Mouse (Mus musculus) liver, embryonic 12.5 days (tissue): ENCODE measurements around the gene Arl3. TPM values are rescaled to one million over a fixed set of nuclear protein-coding genes. Genes with fewer than 3 reads are reported as not detected.

Experiments used
- ATAC-seq: fragments of 200-750 bp; cut with Nextera tagmentation; 2 replicates; pipeline ENCODE4 v1.8.0; 2017; ENCODE audit warnings: moderate number of reproducible peaks, mild to moderate bottlenecking, moderate library complexity
- H3K27ac ChIP-seq: fragments of 300-500 bp; sonication (generic); 2 replicates; pipeline ENCODE4 v1.5.1; 2016; ENCODE audit warnings: mild to moderate bottlenecking
- H3K27me3 ChIP-seq: fragments of 300-500 bp; sonication (generic); replicated peaks from 2 replicates; pipeline ENCODE4 v1.6.1; 2016; ENCODE audit warnings: mild to moderate bottlenecking, moderate library complexity
- H3K36me3 ChIP-seq: fragments of 300-500 bp; sonication (generic); 2 replicates; pipeline ENCODE4 v1.6.1; 2016; ENCODE audit warnings: mild to moderate bottlenecking, moderate library complexity
- H3K4me1 ChIP-seq: fragments of 300-500 bp; sonication (generic); 2 replicates; pipeline ENCODE4 v1.6.1; 2016
- H3K4me2 ChIP-seq: fragments of 300-500 bp; sonication (generic); 2 replicates; pipeline ENCODE4 v1.6.1; 2016; ENCODE audit warnings: mild to moderate bottlenecking, moderate library complexity
- H3K4me3 ChIP-seq: fragments of 300-500 bp; sonication (generic); 2 replicates; pipeline ENCODE4 v1.5.1; 2016; ENCODE audit warnings: mild to moderate bottlenecking, moderate library complexity
- H3K9ac ChIP-seq: fragments of 300-500 bp; sonication (generic); 2 replicates; pipeline ENCODE4 v1.6.1; 2016; ENCODE audit warnings: mild to moderate bottlenecking, moderate library complexity
- H3K9me3 ChIP-seq: fragments of 300-500 bp; sonication (generic); replicated peaks from 2 replicates; pipeline ENCODE4 v1.6.1; 2016; ENCODE audit warnings: mild to moderate bottlenecking, moderate library complexity
- WGBS: fragments of 180-500 bp; shearing (Covaris S2); methylation state at CpG from one replicate; pipeline ENCODE4 v1.1.7; 2016; ENCODE audit not compliant: insufficient replicate concordance; 5-methylcytosine and 5-hydroxymethylcytosine counted together
- polyA plus RNA-seq: library from polyadenylated mRNA; unstranded; fragments of >200 nt; fragmentation: Nextera tagmentation; extraction: Ambion mirVana; gene quantifications from 2 replicates; pipeline ENCODE4 v1.2.1, GENCODE M21; 2016

Arl3 gene
- polyA plus RNA-seq, result 37.2 and 38.4 TPM in 2 replicates

- H3K36me3 ChIP-seq, result no peaks in the 10 kb centered on the region
- peak within 1 kb of the TSS; percentile 79 for H3K27ac ChIP-seq
- peak within 1 kb of the TSS; percentile 94 for H3K4me2 ChIP-seq
- peak; percentile 95 for ATAC-seq
- H3K4me3 ChIP-seq, result peak within 1 kb of the TSS; percentile 78
- 1% methylated on average over 64 of the region's 67 CpGs for WGBS
- H3K9ac ChIP-seq, result peak within 1 kb of the TSS; percentile 77
- peaks cover 39% of the 10 kb centered on the region for H3K4me1 ChIP-seq
- H3K9me3 ChIP-seq, result no peaks in the 10 kb centered on the region
- no peaks in the 10 kb centered on the region for H3K27me3 ChIP-seq
These were observed at the start of gene Arl3, which contains the start of gene Sfxn2 for GRCm38 (mm10) chr19:46572951-46573937. Arl3 (minus strand) TSS chr19:46573198. Sfxn2 (plus strand) TSS chr19:46573365.

GRCm38 (mm10) chr19:46622659-46623193 lies 49.7 kb upstream of the Arl3 start:
- no peaks in the 10 kb centered on the region for H3K9me3 ChIP-seq
- H3K36me3 ChIP-seq, result peaks cover 23% of the 10 kb centered on the region
- H3K9ac ChIP-seq, result no peak overlapping the region
- peak overlapping the region; percentile 53 for H3K4me2 ChIP-seq
- ATAC-seq, result no peak
- H3K27ac ChIP-seq, result peak overlapping the region; percentile 17
- peaks cover 64% of the 10 kb centered on the region for H3K4me1 ChIP-seq
- H3K27me3 ChIP-seq, result no peaks in the 10 kb centered on the region
- 37% methylated on average over 12 of the region's 12 CpGs for WGBS
- no peak overlapping the region for H3K4me3 ChIP-seq

GRCm38 (mm10) chr19:46621236-46622183 lies 48.5 kb upstream of the Arl3 start:
- peaks cover 76% of the 10 kb centered on the region for H3K4me1 ChIP-seq
- H3K4me2 ChIP-seq, result no peak overlapping the region
- no peak for ATAC-seq
- H3K36me3 ChIP-seq, result peaks cover 23% of the 10 kb centered on the region
- no peak overlapping the region for H3K9ac ChIP-seq
- no peak overlapping the region for H3K27ac ChIP-seq
- no peaks in the 10 kb centered on the region for H3K27me3 ChIP-seq
- H3K9me3 ChIP-seq, result no peaks in the 10 kb centered on the region
- 75% methylated on average over 19 of the region's 19 CpGs for WGBS
- no peak overlapping the region for H3K4me3 ChIP-seq

- H3K9ac ChIP-seq, result no peak overlapping the region
- H3K4me2 ChIP-seq, result no peak overlapping the region
- H3K27me3 ChIP-seq, result no peaks in the 10 kb centered on the region
- peaks cover 82% of the 10 kb centered on the region for H3K4me1 ChIP-seq
- WGBS, result 79% methylated on average over 14 of the region's 14 CpGs
- no peak overlapping the region for H3K27ac ChIP-seq
- H3K4me3 ChIP-seq, result no peak overlapping the region
- ATAC-seq, result no peak
- H3K36me3 ChIP-seq, result peaks cover 25% of the 10 kb centered on the region
- H3K9me3 ChIP-seq, result no peaks in the 10 kb centered on the region
These were observed 47.2 kb upstream of the Arl3 start for GRCm38 (mm10) chr19:46620016-46620808.

GRCm38 (mm10) chr19:46619518-46619917 lies 46.5 kb upstream of the Arl3 start:
- Histone ChIP-seq H3K9ac (no peak overlapping the region), H3K27me3 (no peaks in the 10 kb centered on the region), H3K4me3 (no peak overlapping the region), H3K36me3 (peaks cover 18% of the 10 kb centered on the region), H3K4me2 (no peak overlapping the region), H3K4me1 (peaks cover 81% of the 10 kb centered on the region), H3K9me3 (no peaks in the 10 kb centered on the region), H3K27ac (no peak overlapping the region)
- 87% methylated on average over 6 of the region's 6 CpGs for WGBS
- no peak for ATAC-seq

- H3K36me3 ChIP-seq, result peaks cover 21% of the 10 kb centered on the region
- H3K4me3 ChIP-seq, result no peak overlapping the region
- no peak for ATAC-seq
- H3K27me3 ChIP-seq, result no peaks in the 10 kb centered on the region
- no peak overlapping the region for H3K4me2 ChIP-seq
- H3K4me1 ChIP-seq, result peaks cover 81% of the 10 kb centered on the region
- H3K9me3 ChIP-seq, result no peaks in the 10 kb centered on the region
- no peak overlapping the region for H3K9ac ChIP-seq
- WGBS, result 64% methylated on average over 19 of the region's 19 CpGs
- no peak overlapping the region for H3K27ac ChIP-seq
These were observed 46.0 kb upstream of the Arl3 start for GRCm38 (mm10) chr19:46619001-46619400.

GRCm38 (mm10) chr19:46618322-46618721 lies 45.3 kb upstream of the Arl3 start:
- H3K9ac ChIP-seq, result no peak overlapping the region
- H3K27me3 ChIP-seq, result no peaks in the 10 kb centered on the region
- no peaks in the 10 kb centered on the region for H3K9me3 ChIP-seq
- peaks cover 28% of the 10 kb centered on the region for H3K36me3 ChIP-seq
- no peak overlapping the region for H3K27ac ChIP-seq
- no peak for ATAC-seq
- WGBS, result 51% methylated on average over 9 of the region's 9 CpGs
- peaks cover 81% of the 10 kb centered on the region for H3K4me1 ChIP-seq
- H3K4me2 ChIP-seq, result no peak overlapping the region
- no peak overlapping the region for H3K4me3 ChIP-seq

- Histone ChIP-seq H3K9ac (no peak overlapping the region), H3K36me3 (peaks cover 35% of the 10 kb centered on the region), H3K27me3 (no peaks in the 10 kb centered on the region), H3K27ac (no peak overlapping the region), H3K9me3 (no peaks in the 10 kb centered on the region), H3K4me1 (peaks cover 78% of the 10 kb centered on the region), H3K4me3 (no peak overlapping the region), H3K4me2 (no peak overlapping the region)
- ATAC-seq, result no peak
- WGBS, result 78% methylated on average over 8 of the region's 8 CpGs
These were observed 44.4 kb upstream of the Arl3 start for GRCm38 (mm10) chr19:46617361-46617760.

GRCm38 (mm10) chr19:46616378-46616777 lies 43.4 kb upstream of the Arl3 start:
- H3K4me3 ChIP-seq, result no peak overlapping the region
- H3K4me1 ChIP-seq, result peaks cover 73% of the 10 kb centered on the region
- peaks cover 39% of the 10 kb centered on the region for H3K36me3 ChIP-seq
- H3K27me3 ChIP-seq, result no peaks in the 10 kb centered on the region
- no peak overlapping the region for H3K27ac ChIP-seq
- ATAC-seq, result no peak
- no peak overlapping the region for H3K9ac ChIP-seq
- WGBS, result 71% methylated on average over 11 of the region's 11 CpGs
- no peak overlapping the region for H3K4me2 ChIP-seq
- no peaks in the 10 kb centered on the region for H3K9me3 ChIP-seq

GRCm38 (mm10) chr19:46608158-46608557 lies 35.2 kb upstream of the Arl3 start:
- WGBS, result 90% methylated on average over 7 of the region's 7 CpGs
- Histone ChIP-seq H3K4me1 (peaks cover 50% of the 10 kb centered on the region), H3K36me3 (peaks cover 57% of the 10 kb centered on the region), H3K27me3 (no peaks in the 10 kb centered on the region), H3K27ac (no peak overlapping the region), H3K9ac (no peak overlapping the region), H3K4me2 (no peak overlapping the region), H3K9me3 (no peaks in the 10 kb centered on the region), H3K4me3 (no peak overlapping the region)
- no peak for ATAC-seq

- H3K4me3 ChIP-seq, result no peak overlapping the region
- WGBS, result 37% methylated on average over 7 of the region's 7 CpGs
- H3K36me3 ChIP-seq, result peaks cover 53% of the 10 kb centered on the region
- no peaks in the 10 kb centered on the region for H3K27me3 ChIP-seq
- no peak overlapping the region for H3K27ac ChIP-seq
- peaks cover 49% of the 10 kb centered on the region for H3K4me1 ChIP-seq
- H3K9ac ChIP-seq, result no peak overlapping the region
- H3K9me3 ChIP-seq, result no peaks in the 10 kb centered on the region
- no peak overlapping the region for H3K4me2 ChIP-seq
- no peak for ATAC-seq
These were observed 34.4 kb upstream of the Arl3 start for GRCm38 (mm10) chr19:46607424-46607823.
